Mouse (Mus musculus) cerebellum, adult 9-10 months (tissue): ENCODE measurements around the gene Gm10563.
"Not testable (repeated sequence)": the region's sequence is repeated elsewhere in the genome, so short reads cannot be mapped to it uniquely, and the experiment has no call there.

Experiments used
- DNase-seq: peaks from one replicate; pipeline ENCODE4 v3.0.0; 2022

Gm10563 gene

DNA sequence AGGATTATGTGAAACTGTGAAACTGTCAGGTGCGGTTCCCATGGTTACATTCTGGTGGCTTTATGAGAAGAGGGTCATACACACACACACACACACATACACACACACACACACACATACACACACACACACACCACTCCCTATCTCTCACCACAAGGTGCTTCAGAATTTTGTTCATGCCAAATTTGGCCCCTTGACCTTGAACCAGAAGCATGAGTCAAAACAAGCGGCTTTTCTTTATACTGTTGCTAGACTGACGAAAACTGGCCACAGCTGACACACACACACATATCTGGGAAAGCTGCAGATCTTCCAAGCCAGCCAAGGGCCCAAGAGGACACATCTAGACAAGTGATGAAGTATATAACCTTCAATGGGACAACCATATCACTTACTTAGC is 49.4 kb downstream of the Gm10563 start:
- DNase-seq, result no peak

DNA sequence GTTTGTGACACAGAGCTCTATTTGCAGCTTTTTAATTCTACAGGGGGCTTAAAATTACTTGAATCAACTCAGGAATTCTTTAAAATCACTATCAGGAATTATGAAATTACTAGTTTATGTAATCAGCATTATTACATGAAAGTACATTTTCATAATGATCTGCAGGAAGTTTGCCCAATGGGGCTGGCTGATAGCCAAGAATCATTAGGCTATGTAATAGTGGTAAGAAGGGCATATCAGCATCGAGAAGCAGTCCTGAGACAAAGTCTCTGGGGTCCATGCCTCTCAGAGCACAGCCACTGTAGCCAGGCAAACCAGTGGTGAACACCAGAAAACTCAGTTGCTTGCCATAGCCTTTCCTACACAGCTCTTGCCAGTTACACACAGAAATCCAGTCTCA is 51.4 kb downstream of the Gm10563 start:
- DNase-seq, result no peak

DNA sequence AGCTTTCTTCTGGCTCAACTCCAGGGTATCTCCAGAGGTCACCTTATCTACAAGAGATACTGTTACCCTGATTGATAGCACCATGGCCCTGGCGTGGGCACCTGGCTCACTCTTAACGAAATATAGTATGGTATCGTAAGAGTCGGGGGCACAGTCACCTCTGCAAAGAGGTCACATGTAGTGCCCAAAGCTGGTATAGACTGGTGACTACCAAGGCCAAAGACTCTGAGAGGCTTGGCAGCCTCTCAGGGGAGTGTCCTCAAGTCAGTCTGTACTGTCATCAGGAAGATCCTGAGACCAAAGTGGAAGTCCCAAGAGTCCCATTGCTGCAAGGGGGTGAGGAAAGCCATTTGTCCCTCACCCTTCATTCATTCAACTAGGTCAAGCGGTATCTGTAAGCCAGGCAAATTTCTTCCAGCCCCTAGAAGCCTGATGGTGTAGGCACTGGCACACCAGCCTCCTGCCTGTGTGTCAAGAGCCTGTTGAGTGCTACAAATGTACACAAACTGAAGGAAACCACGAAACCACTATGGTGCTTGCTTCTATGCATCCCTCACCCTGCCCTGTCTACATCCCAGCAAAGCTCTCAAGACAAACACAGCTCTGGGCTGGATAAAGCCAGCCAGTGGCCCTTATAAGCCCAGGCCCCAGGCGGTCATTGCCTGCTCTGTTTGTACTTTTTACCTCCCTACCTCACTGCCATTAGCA is 54.0 kb downstream of the Gm10563 start:
- DNase-seq, result no peak

DNA sequence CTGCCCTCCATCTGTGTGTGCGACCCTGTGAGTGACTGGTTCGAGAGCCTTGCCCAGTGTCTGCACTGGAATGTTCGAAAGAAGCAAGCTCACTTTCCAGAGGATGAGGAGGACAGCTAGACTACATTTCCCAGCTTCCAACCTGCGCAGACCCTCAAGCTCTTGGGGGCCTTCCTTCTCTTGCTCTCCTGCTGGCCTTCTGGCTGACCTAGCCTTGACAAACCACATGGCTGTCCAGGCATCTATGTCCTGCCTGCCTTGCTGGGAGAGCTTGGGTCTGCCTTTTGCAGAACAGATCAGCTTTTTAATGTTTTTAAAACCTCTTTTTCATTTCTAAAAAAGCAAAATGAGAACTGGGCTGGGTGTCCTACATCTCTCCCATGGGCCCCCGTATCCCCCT is 55.9 kb downstream of the Gm10563 start:
- DNase-seq, result no peak

DNA sequence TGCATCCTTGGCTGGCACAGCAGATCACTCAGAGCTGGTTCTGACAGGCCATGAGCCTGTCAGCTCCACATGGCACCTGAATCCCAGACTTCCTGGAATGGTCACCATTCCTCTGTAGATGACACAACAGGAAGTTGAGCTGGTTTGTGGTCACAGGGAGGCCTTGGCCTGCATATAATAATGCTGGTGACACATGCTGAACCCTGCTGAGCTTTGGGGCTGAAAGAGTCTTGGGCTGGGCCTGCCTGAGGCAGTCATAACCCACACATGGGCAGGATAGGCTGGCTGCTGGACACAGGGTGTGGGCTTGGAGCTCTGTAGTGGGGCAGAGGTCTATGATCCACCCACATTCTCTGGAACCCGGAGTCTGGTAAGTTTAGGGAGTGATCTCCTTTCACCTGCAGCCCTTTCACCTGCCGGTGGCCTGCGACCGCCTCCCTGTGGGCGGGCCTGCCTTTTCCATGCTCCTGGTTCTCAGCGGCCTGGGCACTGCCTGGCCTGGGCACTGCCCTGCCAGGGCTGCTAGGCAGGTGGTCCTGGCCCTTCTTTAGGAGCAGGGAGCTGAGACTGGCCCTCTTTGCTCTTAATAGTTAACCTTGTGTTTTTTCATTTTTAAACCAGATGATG is 62.8 kb downstream of the Gm10563 start:
- DNase-seq, result no peak

DNA sequence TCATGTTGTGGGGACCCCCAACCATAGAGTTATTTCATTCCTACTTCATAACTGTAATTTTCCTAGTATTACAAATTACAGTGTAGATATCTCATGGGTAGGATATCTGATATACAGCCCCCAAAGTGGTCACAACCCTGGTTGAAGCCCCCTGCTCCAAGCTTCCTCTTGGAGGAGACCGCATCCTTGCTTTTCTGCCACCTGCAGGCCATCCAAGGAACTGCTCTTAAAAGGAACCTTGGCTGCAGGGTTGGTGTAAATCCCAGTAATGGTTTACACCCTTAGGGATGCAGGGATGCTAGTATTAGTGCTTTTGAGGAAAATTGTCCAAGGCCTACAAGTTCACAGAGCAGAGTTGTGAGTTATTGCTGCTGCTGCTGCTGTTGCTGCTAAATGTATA is 64.8 kb downstream of the Gm10563 start:
- peak; percentile 64 for DNase-seq

DNA sequence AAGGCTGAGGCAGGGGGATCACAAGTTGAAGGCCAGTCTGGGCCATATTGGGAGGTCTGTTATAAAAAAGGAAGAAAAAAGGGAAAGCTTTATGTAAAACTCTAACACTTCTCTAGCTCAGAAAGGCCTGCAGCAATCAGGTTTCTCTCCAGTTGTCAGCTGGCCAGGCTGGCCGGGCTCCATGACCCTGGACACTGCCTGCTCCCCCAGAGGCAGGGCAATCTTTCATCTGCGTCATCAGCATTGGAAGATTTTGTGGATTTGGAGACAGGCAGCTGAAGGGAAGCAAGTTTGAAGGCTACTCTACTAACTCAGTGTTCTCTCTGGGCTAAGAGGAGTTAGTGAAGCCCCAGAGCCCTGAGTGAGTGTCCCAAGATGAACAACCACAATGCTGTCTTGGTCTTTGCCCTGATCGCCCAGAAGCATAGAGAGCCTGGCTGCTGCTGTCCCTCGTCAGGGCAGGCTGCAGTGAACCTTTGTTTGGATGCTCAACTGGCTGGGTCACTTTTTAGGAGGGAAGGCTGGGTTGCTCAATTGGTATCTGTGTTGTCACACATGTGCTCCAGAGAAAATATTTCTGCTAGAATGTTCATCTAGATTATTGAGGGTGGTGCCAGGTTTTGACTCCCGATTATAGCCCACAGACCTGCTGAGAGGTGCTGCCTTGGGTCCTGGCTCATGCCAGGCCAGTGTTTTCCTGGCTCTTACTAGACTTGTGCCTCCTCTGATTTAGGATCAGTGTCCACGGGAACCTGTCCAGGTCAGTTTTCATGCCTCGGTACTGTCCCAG is 66.7 kb downstream of the Gm10563 start:
- no peak for DNase-seq

DNA sequence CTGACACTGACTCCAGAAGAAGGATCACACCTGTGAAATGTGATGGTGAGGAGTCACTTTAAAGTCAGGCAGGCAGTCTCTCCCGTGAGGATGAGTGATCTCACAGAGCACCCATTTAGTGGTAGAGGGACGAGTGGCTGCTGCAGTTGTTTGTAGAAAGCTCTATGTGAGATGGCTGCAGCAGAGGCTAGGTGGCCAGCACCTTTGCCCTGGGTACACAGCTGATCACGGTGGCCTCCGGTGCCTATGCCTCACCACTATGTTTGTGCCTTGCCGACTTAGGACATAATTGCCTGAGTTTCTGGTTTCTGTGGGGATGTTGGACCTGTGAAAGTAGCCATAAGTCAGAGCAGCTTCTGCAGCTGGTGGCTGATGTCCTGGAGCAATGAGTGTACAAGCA is 67.5 kb downstream of the Gm10563 start:
- DNase-seq, result no peak

DNA sequence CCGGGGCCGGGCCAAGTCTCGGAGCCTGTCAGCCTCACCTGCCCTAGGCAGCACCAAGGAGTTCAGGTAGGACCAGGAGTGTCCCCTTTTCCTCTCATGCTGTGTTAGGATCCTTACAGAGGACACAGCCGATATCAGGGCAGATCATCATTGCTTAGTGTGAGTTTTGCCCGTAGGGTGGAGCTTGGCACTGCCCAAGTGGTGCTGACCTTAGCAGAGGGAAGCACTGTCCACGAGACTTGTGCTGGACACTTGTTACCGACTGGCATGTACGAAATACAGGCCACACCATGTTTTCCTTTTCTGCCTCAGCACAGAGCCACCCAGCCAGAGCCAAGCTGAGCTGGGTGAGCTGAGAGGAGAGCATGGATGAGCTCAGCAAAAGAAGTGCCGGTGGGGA is 68.1 kb downstream of the Gm10563 start:
- DNase-seq, result no peak

DNA sequence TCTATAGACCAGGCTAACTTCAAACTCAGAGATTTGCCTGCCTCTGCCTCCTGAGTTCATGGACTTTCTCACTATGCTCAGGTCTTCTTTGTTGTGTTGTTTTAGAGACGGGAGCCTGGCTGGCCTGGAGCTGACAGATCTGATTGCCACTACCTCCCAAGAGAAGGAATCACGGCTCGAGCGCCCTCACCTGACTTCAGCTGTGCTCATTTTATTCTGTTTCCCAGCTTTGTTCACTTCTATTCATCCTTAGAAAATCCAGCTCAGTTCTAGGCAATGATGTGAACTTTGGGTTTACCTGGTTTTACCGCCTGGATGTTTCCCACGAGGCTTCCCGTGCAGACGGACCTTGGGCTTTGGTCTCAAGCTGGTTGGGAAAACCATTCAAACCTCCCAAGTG is 69.7 kb downstream of the Gm10563 start:
- DNase-seq, result no peak

DNA sequence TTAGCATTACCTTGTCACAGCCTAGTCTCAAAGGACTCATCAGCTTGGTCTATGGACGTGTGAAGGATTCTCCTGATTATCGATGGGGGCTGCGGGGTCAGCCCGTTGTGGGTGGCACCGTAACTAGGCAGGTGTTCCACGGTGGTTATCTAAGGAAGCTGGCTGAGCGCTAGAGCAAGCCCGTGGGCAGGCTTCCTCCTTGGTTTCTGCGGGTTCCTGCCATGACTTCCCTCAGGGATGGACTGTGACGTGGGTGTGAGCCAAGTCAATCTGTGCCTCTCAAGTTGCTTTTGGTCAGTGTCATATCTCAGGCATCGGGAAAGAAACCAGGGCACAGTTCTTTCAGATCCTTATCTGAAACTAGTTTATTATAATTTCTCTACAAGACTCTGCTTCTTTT is 70.3 kb downstream of the Gm10563 start:
- no peak for DNase-seq

DNA sequence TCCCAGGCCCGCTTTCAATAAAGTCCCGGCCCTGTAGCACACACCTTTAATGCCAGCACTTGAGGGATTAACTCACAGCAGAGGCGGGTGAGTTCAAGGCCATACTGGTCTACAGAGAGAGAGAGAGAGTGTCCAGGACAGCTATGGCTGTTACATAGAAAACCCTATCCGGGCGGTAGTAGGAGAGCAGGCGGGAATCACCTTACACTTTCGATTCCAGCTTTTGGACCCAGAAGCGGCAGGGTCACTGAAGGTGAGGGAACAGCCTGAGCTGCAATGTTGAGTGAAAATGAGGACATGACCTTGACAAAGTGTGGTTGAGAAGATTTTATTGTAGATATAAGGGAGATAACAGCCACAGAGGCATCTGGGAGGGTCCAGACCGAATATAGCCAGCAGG is 71.3 kb downstream of the Gm10563 start:
- DNase-seq, result no peak

DNA sequence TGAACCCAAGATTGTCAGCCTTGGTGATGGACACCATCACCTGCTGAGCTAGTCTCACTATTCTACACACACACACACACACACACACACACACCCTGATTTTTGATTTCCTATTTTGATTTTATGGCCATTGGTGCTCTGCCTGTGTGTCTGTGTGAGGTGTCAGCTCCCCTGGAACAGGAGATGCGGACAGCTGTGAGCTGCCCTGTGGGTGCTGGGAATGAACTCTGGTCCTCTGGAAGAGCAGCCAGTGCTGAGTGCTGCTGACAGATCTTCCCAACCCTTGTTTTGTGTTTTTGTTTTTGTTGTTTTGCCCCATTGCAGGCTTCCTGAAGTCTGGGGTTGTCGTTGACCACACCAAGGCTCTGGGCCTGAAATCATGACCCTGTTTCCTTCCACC is 72.1 kb downstream of the Gm10563 start:
- DNase-seq, result no peak

DNA sequence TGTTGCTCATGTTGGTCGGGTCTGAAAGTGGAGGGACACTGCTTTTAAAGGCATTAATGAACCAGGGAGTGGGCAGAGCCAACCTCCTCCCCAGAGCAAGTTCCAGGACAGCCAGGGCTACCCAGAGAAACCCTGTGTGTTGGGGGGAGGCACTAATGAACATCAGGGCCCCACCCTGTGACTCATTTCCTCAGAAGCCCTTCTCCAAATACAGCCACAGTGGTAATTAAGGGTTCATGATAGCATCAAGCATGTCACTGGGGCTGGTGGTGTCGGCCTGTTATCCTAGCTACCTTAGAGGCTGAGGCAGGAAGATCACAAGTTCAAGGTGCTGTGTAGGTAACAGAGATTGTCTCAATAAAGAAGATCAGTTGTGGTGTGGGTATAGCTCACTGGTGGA is 73.8 kb downstream of the Gm10563 start:
- DNase-seq, result no peak

DNA sequence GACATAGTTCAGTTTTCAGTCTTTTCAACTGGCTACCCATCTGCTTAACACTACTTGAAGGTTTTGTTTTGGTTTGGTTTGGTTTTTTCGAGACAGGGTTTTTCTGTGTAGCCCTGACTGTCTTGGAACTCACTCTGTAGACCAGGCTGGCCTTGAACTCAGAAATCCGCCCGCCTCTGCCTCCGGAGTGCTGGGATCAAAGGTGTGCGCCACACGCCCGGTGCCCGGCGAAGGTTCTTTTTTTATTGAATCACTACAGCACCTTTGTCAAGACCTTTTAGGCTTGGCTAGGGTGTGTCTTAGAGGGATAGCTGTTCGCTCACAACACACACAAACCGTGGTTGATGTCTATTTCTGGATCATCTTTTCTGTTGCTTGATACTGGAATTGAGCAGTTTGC is 74.9 kb downstream of the Gm10563 start:
- not testable (repeated sequence) for DNase-seq

DNA sequence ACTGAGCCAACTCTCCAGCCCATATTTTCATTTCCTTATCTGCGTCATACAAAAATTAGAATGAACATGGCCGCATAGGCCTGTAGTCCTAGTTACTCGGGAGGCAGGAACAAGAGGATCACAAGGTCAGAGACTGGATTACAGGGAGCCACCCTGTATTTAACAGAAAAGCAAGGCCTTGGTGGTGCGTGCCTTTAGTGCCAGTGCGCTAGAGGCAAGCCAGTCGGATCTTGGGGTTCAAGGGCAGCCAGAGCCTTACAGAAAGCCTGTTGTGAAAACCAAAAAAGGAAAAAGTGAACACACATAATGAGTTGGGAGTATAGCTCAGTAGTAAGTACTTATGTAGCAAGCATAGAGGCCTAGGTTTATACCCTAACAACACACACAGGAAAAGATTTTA is 75.4 kb downstream of the Gm10563 start:
- no peak for DNase-seq

DNA sequence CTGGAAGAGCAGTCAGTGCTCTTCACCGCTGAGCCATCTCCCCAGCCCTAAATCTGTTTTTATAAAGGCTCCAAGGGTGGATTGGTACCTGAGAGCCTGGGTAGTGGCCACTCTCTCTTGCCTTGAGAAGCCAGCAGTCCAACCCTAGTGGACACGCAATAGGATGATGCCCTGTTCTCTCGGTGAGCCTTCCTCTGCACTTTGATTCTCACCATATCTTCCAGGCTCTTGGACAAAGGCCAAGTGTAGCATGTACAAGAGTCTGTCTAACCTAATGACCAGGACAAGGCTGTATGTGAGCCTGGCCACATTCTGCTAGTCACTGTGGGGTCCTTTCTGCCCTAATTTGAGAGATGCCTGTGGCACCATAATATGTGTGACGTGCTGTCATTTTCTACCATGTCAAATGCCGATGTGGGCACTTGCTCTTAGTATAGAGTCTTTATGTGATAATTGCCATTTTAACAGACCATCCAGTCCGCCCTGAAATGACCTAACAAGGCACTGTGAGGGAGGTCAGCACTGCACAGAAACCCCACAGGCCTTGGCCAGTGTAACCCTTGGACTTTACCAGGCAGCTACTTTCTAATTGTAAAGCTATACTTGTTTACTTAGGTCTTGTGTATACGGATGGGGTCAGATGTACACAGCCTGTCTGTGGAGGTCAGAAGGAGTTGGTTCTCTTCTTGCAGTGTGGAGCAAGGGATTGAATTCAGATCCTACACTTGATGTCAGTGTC is 76.4 kb downstream of the Gm10563 start:
- DNase-seq, result no peak

DNA sequence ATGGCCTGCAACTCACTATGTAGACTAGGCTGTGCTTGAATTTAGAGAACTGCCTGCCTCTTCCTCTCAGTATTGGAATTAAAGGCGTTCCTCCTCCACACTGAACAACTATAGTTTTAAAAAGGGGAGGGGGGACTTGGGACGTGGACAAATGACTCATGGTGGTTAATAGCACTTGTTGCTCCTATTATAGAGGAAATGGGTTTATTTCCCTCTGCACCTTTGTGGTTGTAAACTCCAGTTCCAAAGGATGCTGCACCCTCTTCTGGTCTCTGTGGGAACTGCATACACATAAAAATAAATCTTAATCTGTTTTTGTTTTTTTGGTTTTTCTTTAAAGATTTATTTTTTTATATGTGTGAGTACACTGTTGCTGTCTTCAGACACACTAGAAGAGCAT is 77.0 kb downstream of the Gm10563 start:
- peak; percentile 64 for DNase-seq

DNA sequence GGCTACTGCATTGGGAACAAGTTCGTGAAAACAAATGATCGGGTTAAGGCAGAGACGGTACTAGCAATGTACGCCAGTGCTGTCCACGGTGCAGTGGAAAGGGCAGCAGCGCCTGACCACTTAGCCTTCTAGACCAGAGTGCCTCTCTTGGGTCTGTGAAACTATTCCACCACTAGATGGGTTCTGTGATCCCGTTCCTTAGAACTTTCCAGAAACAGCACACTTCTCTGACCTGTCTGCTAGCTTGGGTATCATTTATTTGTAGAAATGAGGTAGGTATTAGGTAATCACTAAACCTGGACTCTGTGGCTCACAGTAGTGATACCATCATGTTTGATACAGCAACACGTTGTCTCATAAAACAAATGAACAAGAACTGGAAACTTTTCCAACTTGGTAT is 78.7 kb downstream of the Gm10563 start:
- DNase-seq, result no peak
